Mouse (Mus musculus): ENCODE data around the gene Slc39a1. TPM values are rescaled to one million over a fixed set of nuclear protein-coding genes. Genes with fewer than 3 reads are reported as not detected.

Gene Slc39a1
- total RNA-seq, 1 experiment = 88.4 TPM

- TF ChIP-seq ZNF384 (IDR thresholded peaks at IDR 0.05; ENCODE audit: low read depth, low read length) = no peak
- TF ChIP-seq MAFK (IDR thresholded peaks at IDR 0.05; ENCODE audit: insufficient read depth, low read depth, low read length) = no peak
Observed at GRCm38 (mm10) chr3:90275286-90275685, 27.3 kb downstream of the Slc39a1 start.

GRCm38 (mm10) chr3:90276858-90277257, 28.9 kb downstream of the Slc39a1 start:
- H3K9ac ChIP-seq (ENCODE audit: insufficient read depth, low read depth, low read length, poor library complexity, severe bottlenecking) = no peak overlapping the region

More at GRCm38 (mm10) chr3:90275286-90275685, 27.3 kb downstream of the Slc39a1 start:
- Histone ChIP-seq H3K9me3 (ENCODE audit: control insufficient read depth, insufficient read depth, low read depth, low read length) (no peaks in the 10 kb centered on the region), H3K4me3 (ENCODE audit: insufficient read depth in 1 of 2, low read depth in 1 of 2, low read length in 2 of 2, poor library complexity in 1 of 2, severe bottlenecking in 1 of 2) (no peak overlapping the region), H3K4me1 (ENCODE audit: control insufficient read depth in 2 of 2, insufficient read depth in 2 of 2, low read length in 2 of 2, poor library complexity in 1 of 2) (peaks cover 0 to 13% of the 10 kb centered on the region in 2 experiments; a peak in 1 of 4 replicates), H3K27ac (ENCODE audit: insufficient read depth, low read depth, low read length, poor library complexity, severe bottlenecking) (no peak overlapping the region), H3K9ac (ENCODE audit: insufficient read depth, low read depth, low read length, poor library complexity, severe bottlenecking) (no peak overlapping the region), H3K36me3 (ENCODE audit: control insufficient read depth, insufficient read depth, low read length, poor library complexity, severe bottlenecking) (peaks cover 8% of the 10 kb centered on the region; the same call in 1 of the 2 replicates)
- no peak for DNase-seq (ENCODE audit: low read depth, low spot score)
- in situ Hi-C loops (cut with MboI; ENCODE audit: low sequenced_read_pairs in 2 of 2, unreplicated experiment in 2 of 2) = no loop called here

GRCm38 (mm10) chr3:90277793-90278192, 29.8 kb downstream of the Slc39a1 start:
- H3K27ac ChIP-seq (ENCODE audit: insufficient read depth, low read depth, low read length, poor library complexity, severe bottlenecking) = no peak overlapping the region
- H3K4me3 ChIP-seq (ENCODE audit: insufficient read depth in 1 of 2, low read depth in 1 of 2, low read length in 2 of 2, poor library complexity in 1 of 2, severe bottlenecking in 1 of 2) = no peak overlapping the region; a peak in 1 of 4 replicates
- peaks cover 8% of the 10 kb centered on the region; the same call in 1 of the 2 replicates for H3K36me3 ChIP-seq (ENCODE audit: control insufficient read depth, insufficient read depth, low read length, poor library complexity, severe bottlenecking)
- no peaks in the 10 kb centered on the region for H3K9me3 ChIP-seq (ENCODE audit: control insufficient read depth, insufficient read depth, low read depth, low read length)
- no peak for DNase-seq (ENCODE audit: low read depth, low spot score)
- TF ChIP-seq HCFC1 (IDR thresholded peaks at IDR 0.05; ENCODE audit: borderline replicate concordance, insufficient read depth, low read length) = no peak
- no peak for TF ChIP-seq ZC3H11A (IDR thresholded peaks at IDR 0.05; ENCODE audit: borderline replicate concordance, low read depth, low read length)
- TF ChIP-seq MAFK (IDR thresholded peaks at IDR 0.05; ENCODE audit: insufficient read depth, low read depth, low read length) = no peak
- TF ChIP-seq CHD2 (IDR thresholded peaks at IDR 0.05; ENCODE audit: low read depth, low read length) = no peak
- no peak for TF ChIP-seq ZNF384 (IDR thresholded peaks at IDR 0.05; ENCODE audit: low read depth, low read length)
- H3K9ac ChIP-seq (ENCODE audit: insufficient read depth, low read depth, low read length, poor library complexity, severe bottlenecking) = no peak overlapping the region
- in situ Hi-C loops (cut with MboI; ENCODE audit: low sequenced_read_pairs in 2 of 2, unreplicated experiment in 2 of 2) = no loop called here
- peaks cover 0 to 11% of the 10 kb centered on the region in 2 experiments; a peak in 1 of 4 replicates for H3K4me1 ChIP-seq (ENCODE audit: control insufficient read depth in 2 of 2, insufficient read depth in 2 of 2, low read length in 2 of 2, poor library complexity in 1 of 2)

More at GRCm38 (mm10) chr3:90276858-90277257, 28.9 kb downstream of the Slc39a1 start:
- in situ Hi-C loops (cut with MboI; ENCODE audit: low sequenced_read_pairs in 2 of 2, unreplicated experiment in 2 of 2) = no loop called here
- Histone ChIP-seq H3K9me3 (ENCODE audit: control insufficient read depth, insufficient read depth, low read depth, low read length) (no peaks in the 10 kb centered on the region), H3K4me1 (ENCODE audit: control insufficient read depth in 2 of 2, insufficient read depth in 2 of 2, low read length in 2 of 2, poor library complexity in 1 of 2) (peaks cover 0 to 13% of the 10 kb centered on the region in 2 experiments; a peak in 1 of 4 replicates), H3K27ac (ENCODE audit: insufficient read depth, low read depth, low read length, poor library complexity, severe bottlenecking) (no peak overlapping the region), H3K36me3 (ENCODE audit: control insufficient read depth, insufficient read depth, low read length, poor library complexity, severe bottlenecking) (peaks cover 8% of the 10 kb centered on the region; the same call in 1 of the 2 replicates), H3K4me3 (ENCODE audit: insufficient read depth in 1 of 2, low read depth in 1 of 2, low read length in 2 of 2, poor library complexity in 1 of 2, severe bottlenecking in 1 of 2) (peak overlapping the region; percentile 2 to 28; a peak in 3 of 4 replicates)
- no peak for TF ChIP-seq CHD2 (IDR thresholded peaks at IDR 0.05; ENCODE audit: low read depth, low read length)
- DNase-seq (ENCODE audit: low read depth, low spot score) = no peak

GRCm38 (mm10) chr3:90278211-90278610, 30.2 kb downstream of the Slc39a1 start:
- in situ Hi-C loops (cut with MboI; ENCODE audit: low sequenced_read_pairs in 2 of 2, unreplicated experiment in 2 of 2) = no loop called here
- Histone ChIP-seq H3K9ac (ENCODE audit: insufficient read depth, low read depth, low read length, poor library complexity, severe bottlenecking) (no peak overlapping the region), H3K4me3 (ENCODE audit: insufficient read depth in 1 of 2, low read depth in 1 of 2, low read length in 2 of 2, poor library complexity in 1 of 2, severe bottlenecking in 1 of 2) (no peak overlapping the region), H3K9me3 (ENCODE audit: control insufficient read depth, insufficient read depth, low read depth, low read length) (no peaks in the 10 kb centered on the region), H3K27ac (ENCODE audit: insufficient read depth, low read depth, low read length, poor library complexity, severe bottlenecking) (no peak overlapping the region), H3K36me3 (ENCODE audit: control insufficient read depth, insufficient read depth, low read length, poor library complexity, severe bottlenecking) (peaks cover 8% of the 10 kb centered on the region; the same call in 1 of the 2 replicates), H3K4me1 (ENCODE audit: control insufficient read depth in 2 of 2, insufficient read depth in 2 of 2, low read length in 2 of 2, poor library complexity in 1 of 2) (peaks cover 0 to 11% of the 10 kb centered on the region in 2 experiments; a peak in 1 of 4 replicates)
- TF ChIP-seq ZC3H11A (IDR thresholded peaks at IDR 0.05; ENCODE audit: borderline replicate concordance, low read depth, low read length) (no peak), HCFC1 (IDR thresholded peaks at IDR 0.05; ENCODE audit: borderline replicate concordance, insufficient read depth, low read length) (no peak), ZNF384 (IDR thresholded peaks at IDR 0.05; ENCODE audit: low read depth, low read length) (no peak), MAFK (IDR thresholded peaks at IDR 0.05; ENCODE audit: insufficient read depth, low read depth, low read length) (no peak), CHD2 (IDR thresholded peaks at IDR 0.05; ENCODE audit: low read depth, low read length) (no peak)
- DNase-seq (ENCODE audit: low read depth, low spot score) = no peak

GRCm38 (mm10) chr3:90279216-90279615, 31.2 kb downstream of the Slc39a1 start:
- no peak for DNase-seq (ENCODE audit: low read depth, low spot score)
- H3K27ac ChIP-seq (ENCODE audit: insufficient read depth, low read depth, low read length, poor library complexity, severe bottlenecking) = no peak overlapping the region
- peaks cover 0 to 1% of the 10 kb centered on the region in 2 experiments; a peak in 1 of 4 replicates for H3K4me1 ChIP-seq (ENCODE audit: control insufficient read depth in 2 of 2, insufficient read depth in 2 of 2, low read length in 2 of 2, poor library complexity in 1 of 2)
- peaks cover 6% of the 10 kb centered on the region; the same call in 1 of the 2 replicates for H3K36me3 ChIP-seq (ENCODE audit: control insufficient read depth, insufficient read depth, low read length, poor library complexity, severe bottlenecking)
- in situ Hi-C loops (cut with MboI; ENCODE audit: low sequenced_read_pairs in 2 of 2, unreplicated experiment in 2 of 2) = no loop called here
- H3K9ac ChIP-seq (ENCODE audit: insufficient read depth, low read depth, low read length, poor library complexity, severe bottlenecking) = no peak overlapping the region
- TF ChIP-seq HCFC1 (IDR thresholded peaks at IDR 0.05; ENCODE audit: borderline replicate concordance, insufficient read depth, low read length) = no peak
- TF ChIP-seq ZC3H11A (IDR thresholded peaks at IDR 0.05; ENCODE audit: borderline replicate concordance, low read depth, low read length) = no peak
- no peak for TF ChIP-seq ZNF384 (IDR thresholded peaks at IDR 0.05; ENCODE audit: low read depth, low read length)
- TF ChIP-seq MAFK (IDR thresholded peaks at IDR 0.05; ENCODE audit: insufficient read depth, low read depth, low read length) = no peak
- no peak for TF ChIP-seq CHD2 (IDR thresholded peaks at IDR 0.05; ENCODE audit: low read depth, low read length)
- H3K4me3 ChIP-seq (ENCODE audit: insufficient read depth in 1 of 2, low read depth in 1 of 2, low read length in 2 of 2, poor library complexity in 1 of 2, severe bottlenecking in 1 of 2) = no peak overlapping the region
- no peaks in the 10 kb centered on the region for H3K9me3 ChIP-seq (ENCODE audit: control insufficient read depth, insufficient read depth, low read depth, low read length)

Data from ES-E14 (cell line).